Mouse (Mus musculus) spleen, adult 2 months (tissue): ENCODE data around the gene Siglecg. TPM values are rescaled to one million over a fixed set of nuclear protein-coding genes. Genes with fewer than 3 reads are reported as not detected.

Experiments used
- DNase-seq, 2 experiments: peaks; one replicate each; pipeline versions ENCODE4 v3.0.0 to v3.0.0-alpha.2; 2012 to 2021; ENCODE audit warnings: low spot score in 2 of 2, low read depth in 1 of 2
- H3K27ac ChIP-seq: fragments of 200-500 bp; 2 replicates; pipeline ENCODE4 v1.5.1; 2012; ENCODE audit warnings: low read length, inconsistent platforms; ENCODE audit not compliant: insufficient read depth
- H3K27me3 ChIP-seq: fragments of 200-500 bp; 2 replicates; pipeline ENCODE4 v1.6.1; 2012; ENCODE audit warnings: mild to moderate bottlenecking, moderate library complexity, low read length, inconsistent platforms; ENCODE audit not compliant: control insufficient read depth, insufficient read depth
- H3K36me3 ChIP-seq: fragments of 200-500 bp; 2 replicates; pipeline ENCODE4 v1.6.1; 2012; ENCODE audit warnings: mild to moderate bottlenecking, low read length, inconsistent platforms; ENCODE audit not compliant: control insufficient read depth, insufficient read depth
- H3K4me1 ChIP-seq: fragments of 200-500 bp; 2 replicates; pipeline ENCODE4 v1.6.1; 2011; ENCODE audit warnings: inconsistent platforms; ENCODE audit not compliant: control insufficient read depth, insufficient read depth, insufficient read length
- H3K4me3 ChIP-seq: fragments of 200-500 bp; 2 replicates; pipeline ENCODE4 v1.5.1; 2011; ENCODE audit warnings: mild to moderate bottlenecking, inconsistent platforms; ENCODE audit not compliant: insufficient read depth, insufficient read length; ENCODE audit errors: extremely low read depth
- CTCF ChIP-seq: fragments of 200-500 bp; IDR thresholded peaks from 2 replicates; pipeline ENCODE4 v1.5.1; 2011; ENCODE audit warnings: mild to moderate bottlenecking, inconsistent platforms; ENCODE audit not compliant: insufficient read depth, insufficient read length, insufficient replicate concordance; ENCODE audit errors: extremely low read depth
- POLR2A ChIP-seq: fragments of 200-500 bp; IDR thresholded peaks from 2 replicates; pipeline ENCODE4 v1.6.1; 2011; ENCODE audit warnings: low read depth, low read length, inconsistent platforms
- WGBS: fragments of 180-500 bp; shearing (Covaris S2); methylation state at CpG from one replicate; pipeline ENCODE4 v1.1.7; 2018; 5-methylcytosine and 5-hydroxymethylcytosine counted together
- polyA plus RNA-seq: library from polyadenylated mRNA; depleted of rRNA; stranded (reverse); fragments of >200 nt; gene quantifications from 2 replicates; pipeline ENCODE4 v1.2.3, GENCODE M21; 2012

Siglecg gene
- polyA plus RNA-seq, 1 experiment, result 279 TPM

- Histone ChIP-seq H3K27ac (no peak within 1 kb of the TSS), H3K27me3 (no peaks in the 10 kb centered on the region), H3K4me1 (peaks cover 4% of the 10 kb centered on the region; the same call in 1 of the 2 replicates), H3K4me3 (no peak within 1 kb of the TSS), H3K36me3 (no peaks in the 10 kb centered on the region)
- no peak for DNase-seq
- WGBS, result 83% methylated on average over 8 of the region's 8 CpGs
- TF ChIP-seq CTCF (no peak), POLR2A (no peak)
Measured at GRCm38 (mm10) chr7:43427406-43427805, 19.4 kb downstream of the Siglecg start, which contains the start of gene Lim2. Gene Lim2 (plus strand): TSS chr7:43427670.

DNA sequence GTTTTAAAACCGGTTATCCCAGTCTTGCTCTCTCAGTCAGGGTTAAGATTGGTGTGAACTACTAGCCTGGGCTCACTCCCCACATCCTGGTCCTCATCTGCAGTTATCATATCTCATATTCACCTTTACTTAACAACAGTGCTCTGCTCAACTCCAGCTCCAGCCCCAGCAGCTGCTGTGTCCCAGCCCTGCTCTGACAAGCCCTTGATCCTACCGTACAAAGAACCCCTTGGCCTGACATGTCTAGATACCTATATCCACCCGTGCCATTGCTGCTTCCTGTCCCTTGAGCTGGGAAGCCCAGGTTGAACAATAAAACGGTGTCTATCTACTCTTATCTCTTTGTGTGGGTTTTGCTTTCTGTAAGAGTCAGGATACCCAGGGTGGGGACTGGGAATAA lies 21.5 kb downstream of the Siglecg start:
- no peak overlapping the region for H3K4me3 ChIP-seq
- H3K4me1 ChIP-seq, result no peaks in the 10 kb centered on the region; the same call in 1 of the 2 replicates
- no peaks in the 10 kb centered on the region for H3K36me3 ChIP-seq
- DNase-seq, result no peak
- TF ChIP-seq CTCF, result no peak
- TF ChIP-seq POLR2A, result no peak
- no peaks in the 10 kb centered on the region for H3K27me3 ChIP-seq
- WGBS, result 72% methylated on average over 4 of the region's 4 CpGs
- no peak overlapping the region for H3K27ac ChIP-seq

DNA sequence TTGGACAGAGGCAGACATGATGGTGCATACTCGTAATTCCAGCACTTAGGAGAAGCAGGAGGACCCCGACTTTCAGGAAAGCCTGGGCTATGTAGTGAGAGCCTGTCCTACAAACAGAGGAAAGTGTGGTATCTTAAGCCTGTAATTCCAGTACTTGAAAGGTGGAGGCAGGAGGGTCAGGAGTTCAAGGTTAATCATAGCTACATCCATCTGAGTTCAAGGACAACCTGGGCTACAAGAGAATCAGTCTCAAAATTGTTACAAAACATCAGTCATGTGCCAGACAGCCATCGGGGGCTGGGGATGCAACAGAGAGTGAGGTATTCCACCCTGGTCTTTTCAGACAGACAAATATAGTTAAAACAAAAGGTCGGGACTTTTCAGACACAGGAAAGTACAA lies 24.9 kb downstream of the Siglecg start:
- no peak overlapping the region for H3K27ac ChIP-seq
- H3K36me3 ChIP-seq, result no peaks in the 10 kb centered on the region
- no peaks in the 10 kb centered on the region for H3K4me1 ChIP-seq
- no peak for TF ChIP-seq CTCF
- no peak for TF ChIP-seq POLR2A
- WGBS, result 73% methylated on average over 4 of the region's 4 CpGs
- H3K4me3 ChIP-seq, result no peak overlapping the region
- no peak for DNase-seq
- no peaks in the 10 kb centered on the region for H3K27me3 ChIP-seq

DNA sequence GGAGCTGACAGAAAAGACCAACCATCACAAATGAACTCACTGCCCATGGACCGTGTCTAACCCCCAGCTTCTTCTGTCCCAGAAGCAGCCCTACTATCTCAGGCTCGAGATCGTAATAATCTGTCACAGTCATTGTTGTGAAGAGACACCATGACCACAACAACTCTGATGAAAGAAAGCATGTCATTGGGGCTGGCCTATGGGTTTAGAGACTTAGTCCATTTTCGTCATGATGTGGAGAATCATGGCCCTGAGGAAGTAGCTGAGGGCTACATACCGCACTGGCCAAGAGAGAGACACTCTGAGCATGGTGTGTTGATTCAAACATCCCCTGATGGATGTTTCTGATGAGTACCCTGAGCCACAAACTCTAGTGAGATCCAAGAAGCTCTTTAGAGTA lies 26.7 kb downstream of the Siglecg start:
- Histone ChIP-seq H3K4me1 (no peaks in the 10 kb centered on the region), H3K36me3 (no peaks in the 10 kb centered on the region), H3K27ac (no peak overlapping the region), H3K27me3 (no peaks in the 10 kb centered on the region), H3K4me3 (no peak overlapping the region)
- TF ChIP-seq POLR2A (no peak), CTCF (no peak)
- no peak for DNase-seq
- WGBS, result 94% methylated on average over 5 of the region's 5 CpGs

- TF ChIP-seq CTCF, result no peak
- no peak for TF ChIP-seq POLR2A
- peak in 1 of 2 experiments; percentile 15 for DNase-seq
- H3K27ac ChIP-seq, result peak within 1 kb of the TSS; percentile 71
- peak within 1 kb of the TSS; percentile 50 for H3K4me3 ChIP-seq
- no peaks in the 10 kb centered on the region for H3K36me3 ChIP-seq
- no peaks in the 10 kb centered on the region for H3K4me1 ChIP-seq
- WGBS, result 38% methylated on average over 10 of the region's 10 CpGs
- H3K27me3 ChIP-seq, result no peaks in the 10 kb centered on the region
Measured at GRCm38 (mm10) chr7:43436341-43437255, 28.6 kb downstream of the Siglecg start, which contains the start of gene Nkg7. Gene Nkg7 (plus strand): TSS chr7:43437073.

DNA sequence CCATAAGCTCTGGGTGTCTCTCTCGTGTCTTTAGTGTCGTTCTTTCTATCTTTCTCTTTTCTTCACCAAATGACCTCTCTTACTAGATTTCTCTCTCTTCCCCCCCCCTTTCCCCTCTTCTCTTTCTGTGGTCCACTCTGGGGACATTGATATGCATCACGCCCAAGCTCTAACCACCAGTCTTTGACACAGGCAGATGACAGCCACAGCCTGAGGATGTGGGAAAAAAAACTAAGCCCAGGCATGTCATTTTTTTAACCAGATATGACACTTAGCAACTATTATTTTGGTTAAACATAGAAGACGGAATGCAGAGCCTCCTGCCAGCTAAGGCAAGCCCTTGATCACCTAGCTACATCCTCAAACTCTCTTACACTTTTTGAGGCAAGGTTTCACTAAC lies 30.6 kb downstream of the Siglecg start:
- WGBS, result 23% methylated on average over 4 of the region's 4 CpGs
- no peaks in the 10 kb centered on the region for H3K27me3 ChIP-seq
- H3K36me3 ChIP-seq, result no peaks in the 10 kb centered on the region
- DNase-seq, result no peak
- TF ChIP-seq POLR2A (no peak), CTCF (no peak)
- H3K27ac ChIP-seq, result peak overlapping the region; percentile 48
- peaks cover 3% of the 10 kb centered on the region; the same call in 1 of the 2 replicates for H3K4me1 ChIP-seq
- peak overlapping the region; percentile 50; the same call in 1 of the 2 replicates for H3K4me3 ChIP-seq

- Histone ChIP-seq H3K27ac (peak within 1 kb of the TSS; percentile 40), H3K4me1 (peaks cover 3% of the 10 kb centered on the region; the same call in 1 of the 2 replicates), H3K27me3 (no peaks in the 10 kb centered on the region), H3K36me3 (no peaks in the 10 kb centered on the region), H3K4me3 (no peak within 1 kb of the TSS)
- TF ChIP-seq POLR2A (no peak), CTCF (no peak)
- DNase-seq, result no peak
- 87% methylated on average over 6 of the region's 6 CpGs for WGBS
Measured at GRCm38 (mm10) chr7:43440482-43440881, 32.5 kb downstream of the Siglecg start, which contains the start of gene Cldnd2. Gene Cldnd2 (plus strand): TSS chr7:43440782.
